Mouse (Mus musculus): ENCODE measurements around the gene Gps2.

The Gps2 gene

DNA sequence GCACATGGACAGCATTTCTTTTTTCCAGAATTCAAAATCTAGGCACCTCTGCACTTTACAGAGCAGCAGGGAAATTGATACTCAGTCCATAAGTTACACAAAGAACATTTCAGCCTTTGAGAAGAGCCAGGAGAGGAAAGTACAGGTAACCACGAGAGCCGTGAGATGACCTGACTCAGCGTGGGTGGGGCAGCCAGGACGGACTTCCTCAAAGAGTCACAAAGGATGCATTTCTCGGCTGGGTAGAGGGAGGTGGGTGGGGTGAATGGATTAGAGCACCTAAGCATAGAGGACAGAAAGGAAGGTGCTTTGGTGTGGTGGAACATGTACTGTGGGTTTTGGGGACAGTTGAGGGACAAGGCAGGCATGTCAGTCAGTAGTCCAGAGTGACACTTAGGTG is 48.2 kb downstream of the Gps2 start:
- in situ Hi-C loops (cut with MboI, MseI): no loop called here

GRCm38 (mm10) chr11:69964650-69965270 is 51.1 kb downstream of the Gps2 start, which contains the start of gene Cldn7:
Gene Cldn7 (plus strand): TSS chr11:69964779.
- in situ Hi-C loops (cut with MboI, MseI): loop anchor here (5.0 kb wide), 1 partner anchor 32 kb away; no protein-coding TSS in a partner anchor

- in situ Hi-C loops (cut with MboI, MseI): loop anchor here (5.0 kb wide), 1 partner anchor 33 kb away; no protein-coding TSS in a partner anchor
Measured at GRCm38 (mm10) chr11:69965271-69966005, 51.8 kb downstream of the Gps2 start.
